Mouse (Mus musculus): ENCODE results near the gene Atp11a.

Gene Atp11a

GRCm38 (mm10) chr8:12772319-12772718, 15.5 kb downstream of the Atp11a start:
- no peak for DNase-seq (ENCODE audit: low spot score)

DNA sequence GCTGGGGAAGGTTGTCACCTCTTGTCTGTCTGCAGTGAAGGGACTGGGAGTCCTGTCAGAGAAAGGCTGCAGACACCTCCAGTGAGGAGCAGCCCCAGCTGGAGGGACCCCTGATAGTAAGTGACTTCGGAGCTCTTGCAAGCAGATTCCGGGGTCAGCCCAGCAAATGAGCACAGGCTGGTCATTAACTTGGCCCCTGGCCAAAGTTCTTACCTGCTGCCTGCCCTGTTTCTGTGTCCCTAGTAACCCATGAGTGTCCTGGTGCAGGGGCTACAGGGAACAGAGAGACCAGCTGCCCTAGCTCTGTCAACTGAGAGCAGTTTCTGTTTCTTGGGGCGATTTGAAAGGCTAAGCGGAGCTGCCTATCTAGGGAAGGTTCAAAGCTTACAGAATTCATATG, 17.1 kb downstream of the Atp11a start:
- no peak for DNase-seq (ENCODE audit: low spot score)

DNA sequence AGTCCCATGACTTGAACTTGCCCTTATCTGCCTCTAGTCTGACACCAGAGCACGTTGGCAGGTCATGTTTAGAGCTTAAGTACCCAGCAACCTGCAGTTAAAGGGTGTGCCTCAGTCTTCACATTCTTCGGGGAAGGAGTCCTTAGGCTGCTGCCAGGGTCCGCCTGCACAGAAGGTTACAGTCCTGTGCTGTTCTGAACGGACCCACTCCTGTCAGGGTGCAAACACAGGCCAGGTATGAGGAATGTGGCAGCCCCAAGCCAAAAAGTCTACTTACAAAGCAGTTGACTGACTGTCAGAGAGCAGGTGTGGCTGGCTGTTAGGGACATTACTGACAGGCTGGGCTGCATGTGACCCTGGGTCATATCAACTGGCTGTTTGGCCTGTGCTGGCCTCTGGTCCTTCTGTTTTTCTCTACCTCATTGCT, 18.1 kb downstream of the Atp11a start:
- DNase-seq (ENCODE audit: low spot score), result no peak

GRCm38 (mm10) chr8:12775302-12775975, 18.6 kb downstream of the Atp11a start:
- DNase-seq (ENCODE audit: low spot score), result no peak

DNA sequence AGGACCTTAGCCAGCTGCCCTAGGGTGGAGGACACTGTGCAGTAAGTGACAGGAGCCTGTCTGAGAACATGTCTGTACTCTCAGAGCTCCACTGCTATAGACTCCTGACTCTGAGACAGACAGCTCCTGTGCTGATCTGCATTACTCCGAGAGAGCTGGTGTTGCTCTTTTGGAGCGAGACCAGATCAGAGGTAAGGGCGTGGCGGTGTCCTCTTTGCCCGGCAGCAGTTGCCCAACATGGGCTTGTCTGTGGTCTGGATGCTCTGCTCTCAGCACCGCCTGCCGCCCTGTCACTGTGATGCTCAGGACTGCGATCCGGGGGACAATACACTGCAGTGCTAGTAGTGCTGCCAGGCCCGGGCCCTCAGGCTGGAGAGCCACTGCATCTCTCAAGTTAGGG, 19.4 kb downstream of the Atp11a start:
- DNase-seq (ENCODE audit: low spot score), result no peak

GRCm38 (mm10) chr8:12777171-12777570, 20.4 kb downstream of the Atp11a start:
- DNase-seq (ENCODE audit: low spot score), result no peak

DNA sequence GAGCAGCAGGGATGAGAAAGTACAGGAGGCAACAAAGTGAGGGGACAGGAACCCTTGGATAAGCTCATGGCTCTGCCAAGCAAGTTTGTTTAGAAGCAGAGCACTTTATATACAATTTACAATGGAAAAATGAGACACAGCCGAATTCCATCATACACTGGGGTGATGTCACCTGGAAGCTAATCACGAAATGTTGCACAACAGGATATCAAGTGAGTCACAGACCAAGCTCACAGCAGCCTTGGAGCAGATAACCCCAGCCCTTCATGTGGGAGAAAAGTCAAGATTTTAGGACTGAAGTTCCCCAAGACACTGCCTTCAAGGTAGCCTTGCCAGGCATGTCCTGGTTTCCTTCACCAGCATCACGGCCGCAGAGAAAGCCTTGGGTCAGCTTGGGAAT, 22.7 kb downstream of the Atp11a start:
- no peak for DNase-seq (ENCODE audit: low spot score)

GRCm38 (mm10) chr8:12785508-12785907, 28.7 kb downstream of the Atp11a start:
- DNase-seq (ENCODE audit: low spot score), result no peak

GRCm38 (mm10) chr8:12786261-12786957, 29.6 kb downstream of the Atp11a start:
- DNase-seq (ENCODE audit: low spot score), result no peak

DNA sequence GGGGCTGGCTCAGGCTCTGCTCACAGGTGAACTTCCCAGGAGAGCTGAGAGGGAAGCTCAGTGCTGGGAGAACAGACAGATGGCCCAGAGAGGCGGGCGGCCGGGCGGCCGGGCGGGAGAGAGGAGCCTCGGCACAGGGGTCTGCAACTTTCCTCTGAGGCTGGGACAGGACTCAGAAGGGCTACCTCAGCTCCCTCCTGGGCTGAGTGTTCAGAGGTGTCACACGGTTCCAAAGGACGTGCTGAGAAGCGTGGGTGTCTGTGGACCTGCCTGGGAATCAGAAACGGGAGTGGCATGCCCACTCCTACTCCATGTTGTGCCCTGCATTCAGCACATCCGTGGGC, 30.1 kb downstream of the Atp11a start:
- DNase-seq (ENCODE audit: low spot score), result no peak

- no peak for DNase-seq (ENCODE audit: low spot score)
Observed at GRCm38 (mm10) chr8:12787427-12787826, 30.6 kb downstream of the Atp11a start.

DNA sequence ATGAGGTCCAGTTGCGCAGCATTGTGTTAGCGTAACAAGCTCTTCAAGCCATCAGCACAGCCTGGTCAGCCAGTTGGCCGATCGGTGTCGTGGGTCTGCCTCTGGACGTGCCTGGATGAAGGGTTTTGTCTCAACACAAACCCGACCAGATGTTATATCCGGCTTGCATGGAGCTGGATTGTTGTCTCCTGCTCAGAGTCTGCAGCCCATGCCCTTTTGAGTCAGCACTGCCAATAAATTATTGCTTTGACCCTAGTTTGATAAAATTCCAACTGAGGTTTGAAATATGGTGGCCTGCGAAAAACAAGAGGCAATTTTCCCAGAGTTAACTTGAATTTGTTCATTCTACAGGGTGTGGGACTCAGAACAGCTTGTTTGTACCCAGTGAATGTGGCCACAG, 31.9 kb downstream of the Atp11a start:
- DNase-seq (ENCODE audit: low spot score), result no peak

DNA sequence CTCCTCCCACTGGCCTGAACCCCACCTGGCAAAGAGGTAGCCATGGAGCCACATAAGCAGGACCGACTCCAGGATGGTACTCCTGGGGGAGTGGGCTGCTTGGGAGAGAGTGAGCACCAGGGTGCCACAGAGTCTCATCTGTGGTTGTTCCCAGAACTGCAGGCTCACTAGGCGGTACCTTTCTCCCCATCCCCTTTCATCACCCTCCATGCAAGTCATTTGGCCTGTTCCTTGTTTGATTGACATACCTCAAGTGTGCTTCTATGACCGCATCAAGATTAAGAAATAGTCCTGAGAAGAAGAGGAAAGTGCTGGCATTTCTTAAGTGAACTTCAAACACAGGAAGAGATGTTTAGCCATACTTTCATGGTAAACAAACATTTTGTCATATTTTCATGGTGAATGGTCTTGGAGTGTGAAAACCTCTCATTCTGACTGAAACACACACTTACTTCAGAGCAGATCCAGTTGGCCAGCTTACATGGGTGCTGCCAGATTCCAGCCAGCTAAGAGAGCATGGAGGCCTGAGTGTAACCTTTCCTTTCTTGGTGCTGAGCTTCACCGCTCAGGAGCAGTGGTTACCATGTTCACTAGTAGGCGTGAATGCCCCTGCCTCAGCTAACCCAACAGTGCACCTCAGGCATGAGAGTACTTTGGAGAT, 38.3 kb downstream of the Atp11a start:
- no peak for DNase-seq (ENCODE audit: low spot score)

- DNase-seq (ENCODE audit: low spot score), result no peak
Observed at GRCm38 (mm10) chr8:12799099-12799498, 42.3 kb downstream of the Atp11a start.

DNA sequence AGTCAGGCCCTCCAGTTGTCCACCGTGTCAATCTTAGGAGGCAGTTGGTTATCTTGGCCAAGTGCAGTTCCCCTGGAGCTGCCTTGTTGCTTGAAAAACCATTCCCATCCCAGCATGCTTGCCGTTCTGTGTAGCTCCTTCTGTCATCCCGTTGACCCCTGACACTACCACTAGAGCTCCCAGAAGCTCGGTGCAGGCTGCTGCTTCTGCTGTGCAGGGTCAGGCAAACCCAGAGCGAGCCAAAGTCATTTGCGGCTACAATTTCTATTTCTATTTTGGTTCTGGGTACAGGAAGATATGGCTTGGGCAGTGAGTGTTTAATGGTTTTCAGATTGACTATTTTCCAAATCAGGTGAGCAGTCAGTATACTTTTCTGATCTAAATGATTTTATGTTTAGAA, 43.0 kb downstream of the Atp11a start:
- no peak for DNase-seq (ENCODE audit: low spot score)

GRCm38 (mm10) chr8:12800246-12800645, 43.4 kb downstream of the Atp11a start:
- no peak for DNase-seq (ENCODE audit: low spot score)

- no peak for DNase-seq (ENCODE audit: low spot score)
Observed at GRCm38 (mm10) chr8:12801586-12801985, 44.8 kb downstream of the Atp11a start.

- no peak for DNase-seq (ENCODE audit: low spot score)
Observed at GRCm38 (mm10) chr8:12803121-12803520, 46.3 kb downstream of the Atp11a start.

GRCm38 (mm10) chr8:12804909-12805308, 48.1 kb downstream of the Atp11a start:
- DNase-seq (ENCODE audit: low spot score), result no peak

GRCm38 (mm10) chr8:12805569-12805968, 48.8 kb downstream of the Atp11a start:
- DNase-seq (ENCODE audit: low spot score), result no peak

DNA sequence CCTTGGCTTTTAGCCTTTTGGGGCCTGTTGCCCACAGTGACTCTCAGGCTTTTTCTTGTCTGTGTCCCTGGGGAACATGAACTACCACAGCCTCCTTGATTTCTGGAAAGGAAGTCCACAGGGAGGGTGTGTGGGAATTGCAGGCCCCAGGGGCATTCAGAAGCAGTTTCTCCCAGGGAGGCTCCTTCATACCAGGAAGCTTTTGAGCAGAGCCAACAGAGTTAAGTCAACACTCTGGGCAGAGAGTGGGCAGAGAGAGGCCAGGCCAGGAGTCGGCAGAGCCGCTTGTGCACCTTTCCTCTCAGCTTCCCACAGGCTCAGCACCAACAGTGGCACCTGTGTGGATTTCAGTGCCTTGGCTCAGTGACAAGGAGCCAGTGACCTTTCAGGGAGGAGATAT, 51.2 kb downstream of the Atp11a start:
- no peak for DNase-seq (ENCODE audit: low spot score)

DNA sequence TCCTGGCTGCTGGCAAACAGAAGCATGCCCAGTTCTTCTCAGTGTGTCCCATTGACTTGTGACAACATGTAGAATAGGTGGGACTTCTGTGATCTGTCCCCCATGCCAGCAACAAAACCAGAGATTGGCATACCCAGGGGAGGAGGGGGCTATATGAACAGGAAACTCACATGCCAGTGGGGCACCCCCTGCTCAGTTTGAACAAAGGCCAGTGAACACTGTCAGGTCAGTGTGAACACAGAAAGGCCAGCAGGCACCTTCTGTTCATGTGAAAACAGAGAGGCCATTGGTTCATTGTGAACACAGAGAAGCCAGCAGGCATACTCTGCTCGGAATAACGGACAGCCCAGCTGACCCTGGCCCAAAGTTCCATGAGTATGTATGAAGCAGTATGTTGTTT, 52.7 kb downstream of the Atp11a start:
- DNase-seq (ENCODE audit: low spot score), result no peak

GRCm38 (mm10) chr8:12811231-12811630, 54.4 kb downstream of the Atp11a start:
- no peak for DNase-seq (ENCODE audit: low spot score)

Data from spleen, adult 12 weeks (tissue).